Mouse (Mus musculus): Measurements from ENCODE around the gene Pdk1. TPM values are rescaled to one million over a fixed set of nuclear protein-coding genes. Genes with fewer than 3 reads are reported as not detected.
"Not testable (repeated sequence)": the region's sequence is repeated elsewhere in the genome, so short reads cannot be mapped to it uniquely, and the experiment has no call there.

Pdk1 gene
- total RNA-seq, 2 experiments from 2014 or later = 47.4 to 60.1 TPM

DNA sequence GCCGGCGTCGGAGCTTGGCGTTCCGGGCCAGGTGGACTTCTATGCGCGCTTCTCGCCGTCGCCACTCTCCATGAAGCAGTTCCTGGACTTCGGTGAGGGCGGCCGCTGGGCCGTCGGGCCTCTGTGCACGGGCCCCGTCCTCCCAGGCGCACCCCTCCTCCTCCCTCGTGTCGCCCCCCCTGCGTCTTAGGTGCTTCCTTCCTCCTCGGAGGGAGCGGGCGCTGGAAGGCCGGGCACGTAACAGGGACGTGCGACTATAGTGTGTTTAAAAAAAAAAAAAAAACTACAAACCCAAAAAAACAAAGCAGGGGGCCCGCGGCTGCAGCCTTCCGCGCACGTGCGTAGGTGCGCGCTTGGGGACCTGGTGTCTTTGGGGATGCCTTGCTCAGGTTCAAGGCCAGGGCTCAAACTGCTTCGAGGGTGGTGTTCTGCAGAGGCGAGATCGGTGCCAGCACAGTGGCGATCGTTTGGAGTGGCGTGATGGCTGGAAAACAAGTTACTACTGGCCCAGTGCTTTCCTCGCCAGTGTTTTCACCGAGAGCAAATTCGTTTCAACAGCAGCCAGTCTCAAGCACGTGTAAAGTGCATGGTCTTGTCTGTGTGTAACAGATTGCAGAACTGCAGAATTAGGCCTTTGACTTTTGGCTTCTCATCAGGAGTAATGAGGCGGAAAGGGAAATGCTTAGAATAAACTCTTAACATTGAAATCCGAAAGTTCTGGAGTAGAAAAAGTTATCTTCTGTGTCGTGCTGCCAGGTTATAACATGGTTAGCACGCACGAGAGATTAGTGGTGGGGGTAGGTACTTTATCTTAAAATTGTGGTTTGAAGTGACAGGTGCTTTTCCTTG lies 674 bp downstream of the Pdk1 start:
- no peak for DNase-seq (ENCODE audit: low spot score in 2 of 2)

DNA sequence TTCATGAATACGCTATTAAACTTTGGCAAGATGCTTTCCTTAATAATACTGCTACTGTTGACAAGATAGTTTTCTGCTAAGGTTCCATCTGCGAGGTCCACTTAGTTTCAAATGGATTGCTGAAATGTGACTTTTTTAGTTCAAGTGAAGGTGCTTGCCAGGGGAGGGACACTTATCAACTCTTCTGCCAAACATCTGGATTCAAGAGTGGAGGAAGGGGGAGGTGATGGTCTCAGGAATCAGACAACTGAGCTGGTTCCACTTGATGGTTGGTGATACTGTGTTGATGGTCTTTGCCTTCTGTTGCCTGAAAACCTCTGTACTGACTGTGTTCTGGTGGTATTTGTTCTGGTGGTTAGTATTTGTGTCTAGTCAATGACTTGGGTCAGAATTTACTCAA lies 1.4 kb downstream of the Pdk1 start:
- no peak for DNase-seq (ENCODE audit: low spot score in 2 of 2)

DNA sequence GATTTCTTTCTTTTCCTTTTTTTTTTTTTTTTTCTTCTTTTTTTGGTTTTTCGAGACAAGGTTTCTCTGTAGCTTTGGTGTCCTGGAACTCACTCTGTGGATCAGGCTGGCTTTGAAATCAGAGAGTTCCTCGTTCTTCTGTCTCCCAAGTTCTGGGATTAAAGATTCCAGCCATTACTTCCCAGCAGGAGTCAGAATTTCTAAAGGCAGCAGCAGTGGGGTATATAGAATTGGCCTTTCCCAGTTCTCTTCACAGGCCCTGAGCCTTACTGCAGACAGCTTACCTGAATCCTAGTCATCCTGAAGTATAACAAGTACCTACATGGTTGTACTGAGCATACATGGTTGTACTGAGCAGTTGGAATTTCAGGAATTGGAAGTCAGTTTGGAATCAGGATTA lies 1.8 kb downstream of the Pdk1 start:
- DNase-seq (ENCODE audit: low spot score in 2 of 2) = no peak

DNA sequence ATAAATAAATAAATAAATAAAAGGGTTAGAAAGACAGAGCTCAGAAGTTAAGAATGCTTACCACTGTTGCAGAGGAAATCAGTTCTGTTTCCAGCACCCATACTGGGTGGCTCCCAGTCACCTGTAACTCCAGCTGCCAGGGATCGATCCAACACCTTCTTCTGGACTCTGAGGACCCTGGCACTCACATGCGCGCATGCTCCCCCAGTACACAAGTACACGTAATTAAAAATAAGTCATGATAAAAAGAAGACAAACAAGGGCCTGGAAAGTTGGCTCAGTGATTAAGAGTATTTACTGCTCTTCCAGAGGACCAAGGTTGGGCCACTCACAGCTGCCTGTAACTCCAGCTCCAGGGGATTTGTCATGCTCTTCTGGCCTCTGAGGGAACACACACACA lies 4.8 kb downstream of the Pdk1 start:
- DNase-seq (ENCODE audit: low spot score in 2 of 2) = no peak

DNA sequence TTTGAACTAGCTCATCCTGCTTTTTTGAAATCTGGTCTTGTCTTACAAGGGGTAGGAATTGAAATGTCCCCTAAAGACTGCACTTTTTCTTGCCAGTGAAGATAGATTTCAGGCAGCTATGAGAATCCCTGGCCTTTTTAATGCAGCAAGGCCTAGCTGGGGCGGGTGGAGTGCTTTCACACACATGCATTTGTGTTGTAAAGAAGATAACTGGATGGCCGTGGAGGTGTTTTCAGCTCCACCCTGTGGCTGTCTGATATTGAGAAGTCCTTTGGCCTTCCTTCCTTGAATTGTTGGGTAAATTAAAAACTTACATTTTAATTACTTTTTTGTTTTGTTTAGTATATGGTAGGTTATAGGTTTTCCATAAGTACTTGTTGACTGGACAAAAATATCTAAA lies 5.4 kb downstream of the Pdk1 start:
- DNase-seq (ENCODE audit: low spot score in 2 of 2) = no peak

DNA sequence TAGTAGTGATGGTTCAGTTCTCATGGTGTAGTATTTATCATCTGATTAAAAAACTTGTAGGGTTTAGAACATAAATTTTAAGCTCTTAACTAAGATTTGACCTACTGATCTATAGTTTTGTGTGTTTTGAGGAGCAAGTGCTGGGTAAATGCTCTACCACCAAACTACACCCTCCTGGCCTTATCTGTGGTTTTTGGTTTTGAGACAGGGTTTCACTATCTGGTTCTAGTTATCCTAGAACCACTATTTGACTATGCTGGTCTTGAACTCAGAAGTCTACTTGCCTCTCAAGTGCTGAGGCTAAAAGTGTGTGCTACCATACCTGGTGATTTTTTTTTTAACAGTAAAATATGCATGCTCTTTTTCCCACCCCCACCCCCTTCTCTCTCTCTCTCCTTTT lies 5.9 kb downstream of the Pdk1 start:
- DNase-seq (ENCODE audit: low spot score in 2 of 2) = no peak

DNA sequence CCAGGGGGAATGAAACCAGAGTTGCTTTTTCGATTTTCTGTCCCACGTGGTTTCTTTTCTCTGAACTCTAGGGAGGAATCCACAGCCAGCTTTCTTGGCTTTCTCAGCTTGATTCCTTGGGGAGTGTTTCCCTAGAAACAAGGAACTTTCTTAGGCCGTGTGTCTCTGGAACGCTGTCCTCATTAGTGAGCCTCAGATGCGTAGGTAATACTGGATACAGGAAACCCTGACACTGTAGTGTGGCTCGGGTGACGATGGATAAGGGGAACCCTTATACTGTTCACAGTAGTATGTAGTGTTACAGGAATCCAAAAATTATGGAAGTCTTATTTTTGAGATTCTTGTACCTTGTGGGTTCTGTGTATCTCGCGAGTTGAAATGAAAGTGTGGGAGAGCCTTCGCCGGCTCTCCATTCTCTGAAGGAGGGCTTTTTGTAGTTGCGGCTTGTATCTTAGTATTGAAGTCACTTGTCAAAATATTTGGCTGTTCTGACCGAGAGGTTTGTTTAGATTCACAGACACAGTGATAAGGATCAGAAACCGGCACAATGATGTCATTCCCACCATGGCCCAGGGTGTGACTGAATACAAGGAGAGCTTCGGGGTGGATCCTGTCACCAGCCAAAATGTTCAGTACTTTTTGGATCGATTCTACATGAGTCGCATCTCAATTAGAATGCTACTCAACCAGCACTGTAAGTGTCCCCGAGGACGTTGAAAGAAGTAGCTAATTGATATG lies 10.1 kb downstream of the Pdk1 start:
- no peak for DNase-seq (ENCODE audit: low spot score in 2 of 2)

DNA sequence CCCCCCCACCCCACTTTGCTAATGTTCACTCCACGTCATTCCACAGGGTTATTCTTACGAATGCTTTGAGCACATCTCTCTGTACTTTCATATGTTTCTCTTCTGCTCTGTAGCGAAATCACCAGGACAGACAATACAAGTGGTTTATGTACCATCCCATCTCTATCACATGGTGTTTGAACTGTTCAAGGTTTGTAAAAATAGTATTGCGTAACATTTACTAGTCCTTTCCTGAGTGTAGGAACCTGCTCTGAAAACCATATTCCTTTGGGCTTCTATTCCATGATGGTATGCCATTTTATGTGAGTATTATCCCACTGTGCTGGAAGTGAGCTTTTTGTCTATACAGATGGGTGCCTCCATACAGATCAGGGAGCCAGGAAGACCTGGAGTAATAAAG lies 14.2 kb downstream of the Pdk1 start:
- DNase-seq (ENCODE audit: low spot score in 2 of 2) = no peak

DNA sequence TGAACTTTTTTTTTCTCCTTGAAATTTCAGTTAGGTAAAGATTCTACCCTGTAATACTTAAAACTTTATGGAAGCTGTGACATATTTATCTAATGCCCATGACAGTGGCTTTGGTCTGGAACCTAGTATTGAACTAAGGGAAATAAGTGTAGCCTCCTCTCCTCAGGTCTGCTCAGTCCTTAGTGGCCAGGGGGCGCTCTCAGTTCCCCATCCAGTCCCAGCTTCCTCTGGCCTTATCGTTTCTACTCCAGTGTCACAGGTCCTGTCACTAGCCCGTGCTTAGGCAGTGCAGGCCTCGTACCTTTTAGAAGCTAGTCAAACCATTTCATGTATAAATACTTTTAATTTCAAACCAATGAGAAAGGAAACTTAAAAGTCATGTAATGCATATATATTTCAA lies 15.4 kb downstream of the Pdk1 start:
- no peak for DNase-seq (ENCODE audit: low spot score in 2 of 2)

DNA sequence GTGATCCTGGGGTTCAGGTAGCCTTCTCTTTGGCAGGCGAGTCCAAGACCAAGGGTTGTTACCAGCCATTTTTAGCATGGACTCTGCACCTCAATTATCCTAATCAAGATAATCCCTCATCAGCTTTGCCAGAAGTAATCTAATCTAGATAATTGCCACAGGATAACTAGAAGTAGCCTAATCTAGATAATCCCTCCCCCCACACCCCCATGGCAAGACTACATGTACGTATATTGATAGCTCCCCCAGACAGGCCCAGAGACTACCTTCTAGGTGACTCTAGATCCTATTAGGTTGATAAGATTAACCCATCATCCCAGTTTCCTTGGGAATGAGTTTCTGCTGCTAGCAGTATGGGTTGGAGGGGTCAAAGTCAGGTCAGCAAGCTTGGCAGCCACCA lies 18.5 kb downstream of the Pdk1 start:
- no peak for DNase-seq (ENCODE audit: low spot score in 2 of 2)

DNA sequence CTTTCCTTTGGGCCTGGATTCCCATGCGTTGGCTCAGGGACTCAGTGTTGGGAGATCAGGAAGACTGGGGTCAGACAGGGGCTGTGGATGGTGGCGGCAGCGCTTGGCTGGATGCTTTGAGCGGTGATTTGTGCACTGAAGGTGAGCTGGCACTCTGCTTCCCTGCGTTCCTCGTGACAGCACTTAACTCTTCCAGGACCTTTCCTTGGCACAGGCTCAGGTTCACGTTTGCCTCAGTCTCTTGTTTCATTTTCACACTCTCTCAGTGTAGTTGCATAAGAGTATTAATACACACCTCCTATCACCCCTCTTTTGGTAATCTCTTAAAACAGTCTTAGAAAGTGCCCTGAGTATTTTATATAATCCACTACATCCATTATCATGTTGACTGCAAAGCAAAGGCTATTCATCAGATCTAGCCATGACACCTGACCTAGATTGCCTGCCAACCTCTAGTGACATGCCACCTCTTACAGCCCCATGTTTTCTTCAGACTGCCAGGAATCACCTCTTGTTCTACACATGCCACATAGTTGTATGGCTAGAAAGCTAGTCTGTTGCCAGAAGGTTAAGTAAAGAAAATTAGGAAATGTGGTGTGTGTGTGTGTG lies 19.8 kb downstream of the Pdk1 start:
- no peak for DNase-seq (ENCODE audit: low spot score in 2 of 2)

DNA sequence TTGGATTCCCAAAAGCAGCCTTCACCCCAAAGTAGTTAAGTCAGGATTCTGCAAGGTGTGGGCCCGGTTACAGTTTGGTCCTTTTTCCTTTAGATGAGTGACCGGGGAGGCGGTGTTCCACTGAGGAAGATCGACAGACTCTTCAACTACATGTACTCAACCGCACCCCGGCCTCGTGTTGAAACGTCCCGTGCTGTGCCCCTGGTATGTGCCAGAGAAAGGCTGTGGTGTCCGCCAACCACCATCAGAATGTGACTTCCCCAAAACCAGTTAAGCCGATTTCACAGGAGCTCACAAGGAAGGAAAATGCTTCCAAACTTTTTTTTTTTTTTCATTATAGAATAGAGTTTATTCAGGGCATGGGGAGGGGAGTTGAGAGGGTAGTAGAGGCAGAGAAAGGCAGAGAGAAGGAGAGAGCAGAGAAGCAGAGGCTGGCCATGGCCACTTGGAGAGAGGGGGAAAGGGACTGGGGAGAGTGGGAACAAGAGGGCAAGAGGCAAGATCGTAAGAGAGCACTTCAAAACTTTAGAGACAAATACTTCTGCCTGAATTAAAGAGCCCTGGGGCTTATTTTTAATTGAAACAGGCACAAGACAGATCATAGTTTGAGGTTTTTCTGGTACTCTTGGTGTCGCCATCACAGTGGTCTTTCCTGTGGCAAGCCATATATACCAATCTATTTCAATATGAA lies 22.7 kb downstream of the Pdk1 start:
- DNase-seq (ENCODE audit: low spot score in 2 of 2) = no peak

DNA sequence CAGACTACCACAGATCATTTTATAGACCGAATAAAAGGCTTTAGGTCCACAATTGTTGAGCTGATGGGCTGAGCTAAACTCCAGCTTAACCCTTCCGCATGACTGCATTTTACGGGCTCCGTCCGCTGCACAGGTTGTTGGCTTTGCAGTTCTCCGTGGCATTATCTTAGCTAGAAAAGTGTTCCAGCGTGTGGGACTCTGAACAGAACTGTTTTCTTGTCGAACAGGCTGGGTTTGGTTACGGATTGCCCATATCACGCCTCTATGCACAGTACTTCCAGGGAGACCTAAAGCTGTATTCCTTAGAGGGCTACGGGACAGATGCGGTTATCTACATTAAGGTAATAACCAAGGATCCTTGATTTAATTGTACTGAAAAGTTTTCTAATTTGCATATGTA lies 24.4 kb downstream of the Pdk1 start:
- no peak for DNase-seq (ENCODE audit: low spot score in 2 of 2)

DNA sequence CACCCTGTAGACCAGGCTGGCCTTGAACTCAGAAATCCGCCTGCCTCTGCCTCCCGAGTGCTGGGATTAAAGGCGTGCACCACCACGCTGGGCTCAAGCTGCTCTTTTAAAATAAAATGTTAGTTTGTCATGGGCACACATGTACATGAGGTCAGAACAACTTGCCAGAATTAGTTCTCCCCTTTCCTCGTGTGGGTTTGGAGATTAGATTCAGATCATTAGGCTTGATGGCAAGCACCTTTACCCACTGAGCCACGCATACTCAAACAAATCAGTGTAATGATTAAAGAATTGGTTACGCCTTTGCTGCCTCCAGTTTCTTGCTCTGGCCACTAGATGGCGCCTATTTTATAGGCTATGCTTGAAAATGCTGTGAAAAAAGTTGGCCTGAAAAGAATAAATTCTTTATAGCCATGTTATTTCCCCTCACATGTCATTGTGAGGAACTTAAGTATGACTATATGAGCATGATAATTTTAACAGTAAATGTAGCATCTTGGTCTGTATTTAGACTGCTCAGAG lies 25.4 kb downstream of the Pdk1 start:
- peak in 1 of 2 experiments; percentile 4 for DNase-seq (ENCODE audit: low spot score in 2 of 2)

DNA sequence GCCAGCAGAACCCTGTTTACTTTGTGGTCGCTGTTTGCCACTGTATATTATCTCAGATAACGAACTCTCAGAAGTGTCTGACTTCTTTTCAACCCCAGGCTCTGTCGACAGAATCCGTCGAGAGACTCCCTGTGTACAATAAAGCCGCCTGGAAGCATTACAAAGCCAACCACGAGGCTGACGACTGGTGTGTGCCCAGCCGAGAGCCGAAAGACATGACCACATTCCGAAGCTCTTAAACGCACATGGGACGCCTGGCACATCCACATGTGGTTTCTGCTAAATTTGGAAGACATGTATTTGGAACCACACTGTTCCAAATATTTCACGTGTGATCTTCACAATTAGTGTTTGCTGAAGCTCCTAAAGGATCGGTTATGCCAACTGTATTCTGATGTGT lies 26.9 kb downstream of the Pdk1 start:
- no peak for DNase-seq (ENCODE audit: low spot score in 2 of 2)

DNA sequence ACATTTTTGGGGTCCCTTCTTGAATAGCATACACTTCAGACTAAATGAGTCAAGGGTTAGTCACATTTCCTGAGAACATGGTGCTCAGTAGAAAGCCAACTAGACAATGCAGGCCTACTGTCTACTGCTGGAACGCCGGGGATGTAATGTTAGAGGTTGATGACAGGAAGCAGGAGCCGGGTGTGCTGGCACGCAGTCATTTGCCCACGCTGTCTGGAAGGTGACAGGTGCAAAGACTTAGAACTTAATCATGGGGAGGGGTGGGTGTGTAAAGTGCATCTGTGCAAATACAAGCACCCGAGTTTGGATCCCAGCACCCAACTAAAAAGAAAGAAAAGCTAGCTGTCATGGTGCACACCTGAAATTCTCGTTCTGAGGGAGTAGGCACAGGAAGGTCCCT lies 32.1 kb downstream of the Pdk1 start:
- no peak for DNase-seq (ENCODE audit: low spot score in 2 of 2)

DNA sequence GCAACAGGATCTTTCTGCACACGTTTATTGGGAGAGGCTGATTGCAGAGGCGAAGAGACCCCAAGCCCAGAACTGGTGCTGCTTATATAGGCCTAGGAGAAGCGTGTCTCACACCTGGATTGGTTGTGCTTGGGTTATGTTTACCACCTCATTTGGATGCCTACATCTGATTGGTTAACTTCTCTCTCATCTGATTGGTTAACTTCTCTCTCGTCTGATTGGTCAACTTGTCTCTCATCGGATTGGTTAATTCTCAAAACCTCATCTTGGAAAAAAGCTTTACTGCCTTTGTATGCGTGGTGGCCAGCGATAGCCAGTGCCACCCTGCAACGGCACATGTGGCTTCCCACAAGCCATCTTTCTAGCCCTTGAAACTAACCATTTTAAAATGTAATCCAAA lies 33.3 kb downstream of the Pdk1 start:
- not testable (repeated sequence) for DNase-seq (ENCODE audit: low spot score in 2 of 2)

DNA sequence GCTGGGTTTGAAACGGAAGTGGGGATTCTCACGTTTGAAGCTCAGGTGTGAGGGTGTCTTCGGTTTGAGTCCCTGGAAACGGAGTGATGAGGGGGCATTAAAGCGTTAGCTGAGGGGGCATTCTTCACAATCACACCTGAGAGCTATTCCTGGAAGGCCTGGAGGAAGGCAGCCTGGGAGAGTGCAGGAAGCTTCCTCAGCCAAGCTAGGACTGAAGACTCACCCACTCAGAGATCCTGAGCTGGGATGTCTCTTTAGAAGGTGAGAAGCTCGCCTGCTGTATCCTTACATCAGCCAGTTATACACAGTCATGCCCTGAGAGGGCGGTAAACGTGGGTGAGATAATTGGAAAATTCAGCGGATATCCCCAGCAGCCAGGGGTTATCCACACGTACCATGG lies 40.9 kb downstream of the Pdk1 start:
- DNase-seq (ENCODE audit: low spot score in 2 of 2) = no peak

DNA sequence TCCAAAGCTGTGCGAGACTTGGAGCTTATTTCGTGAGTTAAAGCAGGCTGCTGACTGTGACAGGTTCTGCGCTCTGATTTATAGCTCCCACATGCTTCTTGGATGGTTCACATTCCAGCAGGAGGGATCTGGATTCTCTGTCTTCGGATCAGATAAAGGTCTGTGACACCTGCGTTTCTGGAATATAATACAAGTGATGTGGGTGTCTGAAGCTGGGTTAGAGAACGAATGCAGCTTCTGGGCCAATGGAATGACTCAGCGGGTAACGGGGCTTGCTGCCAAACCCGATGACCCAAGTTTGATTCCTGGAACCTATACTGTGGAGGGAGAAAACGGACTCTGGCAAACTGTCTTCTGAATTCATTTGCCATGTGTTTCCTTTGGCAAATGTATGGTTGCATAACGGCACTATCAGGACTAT lies 46.2 kb downstream of the Pdk1 start:
- no peak for DNase-seq (ENCODE audit: low spot score in 2 of 2)

DNA sequence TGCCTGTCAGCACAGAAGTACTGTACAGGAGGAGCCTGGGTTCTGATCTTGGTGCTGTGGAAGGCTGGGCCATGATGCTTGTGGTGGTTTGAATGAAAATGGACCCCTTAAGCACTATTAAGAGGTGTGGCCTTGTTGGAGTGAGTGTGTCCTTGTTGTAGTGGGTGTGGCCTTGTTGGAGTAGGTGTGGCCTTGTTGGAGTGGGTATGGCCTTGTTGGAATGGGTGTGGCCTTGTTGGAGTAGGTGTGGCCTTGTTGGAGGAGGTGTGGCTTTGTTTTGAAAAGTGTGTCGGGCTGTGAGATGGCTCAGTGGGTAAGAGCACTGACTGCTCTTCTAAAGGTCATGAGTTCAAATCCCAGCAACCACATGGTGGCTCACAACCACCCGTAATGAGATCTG lies 51.9 kb downstream of the Pdk1 start:
- DNase-seq (ENCODE audit: low spot score in 2 of 2) = not testable (repeated sequence)

DNA sequence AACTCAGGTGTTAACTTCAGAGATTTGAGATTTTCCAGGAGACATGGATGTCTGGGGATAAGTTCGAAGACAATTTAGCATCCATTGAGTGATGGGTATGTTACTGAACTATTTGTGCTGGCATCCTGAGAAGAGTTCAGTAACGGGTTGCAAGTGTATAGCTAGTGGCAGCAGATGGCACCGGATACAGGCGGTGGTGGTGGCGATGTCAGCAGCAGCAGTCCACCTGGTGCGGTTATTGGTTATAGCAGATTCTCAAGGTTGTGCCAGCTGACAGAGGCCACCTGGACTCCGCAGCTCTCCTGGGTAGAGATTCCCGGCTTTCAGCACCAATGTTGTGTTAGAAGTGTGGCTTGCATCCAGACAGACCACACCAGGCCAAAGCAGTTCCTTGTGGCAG lies 61.0 kb downstream of the Pdk1 start:
- no peak for DNase-seq (ENCODE audit: low spot score in 2 of 2)

Data from adrenal gland, postnatal 4 days (tissue).